Mouse (Mus musculus) thymus, adult 2 months (tissue): ENCODE data around the gene Serpinb7.

Source experiments
- CTCF ChIP-seq: fragments of 200-500 bp; IDR thresholded peaks from 2 replicates; pipeline ENCODE4 v1.5.1; 2012; ENCODE audit warnings: mild to moderate bottlenecking, control low read depth, low read length, moderate library complexity, borderline replicate concordance; ENCODE audit not compliant: control insufficient read depth, poor library complexity, insufficient read depth; ENCODE audit errors: extremely low read depth
- POLR2A ChIP-seq: fragments of 200-500 bp; IDR thresholded peaks from 2 replicates; pipeline ENCODE4 v1.6.1; 2012; ENCODE audit warnings: mild to moderate bottlenecking, low read length, control low read depth, moderate library complexity; ENCODE audit not compliant: control insufficient read depth, poor library complexity, insufficient read depth; ENCODE audit errors: extremely low read depth

GRCm38 (mm10) chr1:107350392-107350791 lies 49.1 kb upstream of the Serpinb7 start:
- TF ChIP-seq POLR2A (no peak), CTCF (no peak)
